Mouse (Mus musculus) lung, adult 2 months (tissue): Measurements from ENCODE around the gene Cracr2b.

Experiments
- CTCF ChIP-seq: fragments of 200-500 bp; IDR thresholded peaks from 2 replicates; pipeline ENCODE4 v1.5.1; 2011; ENCODE audit warnings: mild to moderate bottlenecking, low read length, control low read depth; ENCODE audit not compliant: insufficient read depth
- POLR2A ChIP-seq: fragments of 200-500 bp; IDR thresholded peaks from 2 replicates; pipeline ENCODE4 v1.6.1; 2011; ENCODE audit warnings: low read depth, mild to moderate bottlenecking, control low read depth, low read length, borderline replicate concordance; ENCODE audit errors: extremely low read depth

DNA sequence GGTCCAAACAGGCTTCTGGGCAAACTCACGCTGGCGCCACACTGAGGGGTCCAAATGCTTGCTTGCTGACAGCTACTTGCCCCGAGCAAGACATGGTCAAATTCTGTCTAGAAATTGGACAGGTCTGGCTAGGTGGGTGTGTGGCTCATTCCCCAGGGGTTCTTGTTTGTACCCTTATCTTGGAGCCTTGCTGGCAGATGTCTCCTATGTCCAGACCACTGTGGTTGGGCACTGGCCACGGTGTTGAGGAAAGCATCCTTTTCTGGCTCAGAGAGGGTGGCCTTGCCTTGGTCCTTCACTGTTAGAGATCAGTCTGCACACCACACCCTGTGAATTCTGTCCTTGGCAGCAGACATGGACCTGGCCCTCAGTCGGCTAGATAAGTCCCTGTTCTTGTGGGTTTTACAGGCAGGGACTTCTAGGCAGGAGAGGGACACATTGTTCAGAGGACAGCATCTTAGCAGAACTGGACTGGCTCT, 17.4 kb downstream of the Cracr2b start:
- no peak for TF ChIP-seq CTCF
- TF ChIP-seq POLR2A: no peak
